Mouse (Mus musculus): ENCODE results near the gene Pcgf3. TPM values are rescaled to one million over a fixed set of nuclear protein-coding genes. Genes with fewer than 3 reads are reported as not detected.

The Pcgf3 gene
- polyA plus RNA-seq, 1 experiment from 2014 or later, result 17.7 TPM

- no peak overlapping the region for H3K9ac ChIP-seq
- H3K27me3 ChIP-seq (replicated peaks), result no peaks in the 10 kb centered on the region
- no peaks in the 10 kb centered on the region for H3K36me3 ChIP-seq
- no peak overlapping the region for H3K27ac ChIP-seq
- ATAC-seq (ENCODE audit: insufficient read depth, low FRiP score, low read depth), result no peak
- no peak overlapping the region for H3K4me2 ChIP-seq
- no peaks in the 10 kb centered on the region for H3K9me3 ChIP-seq
- 71% methylated on average over 8 of the region's 8 CpGs for WGBS
- H3K4me1 ChIP-seq, result 0 out of 2 replicates have a peak, but pooled peaks cover 6% of the 10 kb centered on the region
- H3K4me3 ChIP-seq (replicated peaks), result no peak overlapping the region
Observed at GRCm38 (mm10) chr5:108450837-108451540, 10.0 kb upstream of the Pcgf3 start.

GRCm38 (mm10) chr5:108451611-108452010 is 9.4 kb upstream of the Pcgf3 start:
- Histone ChIP-seq H3K9me3 (no peaks in the 10 kb centered on the region), H3K27me3 (replicated peaks) (no peaks in the 10 kb centered on the region), H3K4me2 (no peak overlapping the region), H3K36me3 (no peaks in the 10 kb centered on the region), H3K27ac (no peak overlapping the region), H3K4me3 (replicated peaks) (no peak overlapping the region), H3K4me1 (0 out of 2 replicates have a peak, but pooled peaks cover 6% of the 10 kb centered on the region), H3K9ac (no peak overlapping the region)
- 86% methylated on average over 1 of the region's 1 CpGs for WGBS
- ATAC-seq (ENCODE audit: insufficient read depth, low FRiP score, low read depth), result no peak

GRCm38 (mm10) chr5:108452422-108452821 is 8.6 kb upstream of the Pcgf3 start:
- Histone ChIP-seq H3K4me2 (no peak overlapping the region), H3K4me1 (0 out of 2 replicates have a peak, but pooled peaks cover 6% of the 10 kb centered on the region), H3K27ac (no peak overlapping the region), H3K9ac (no peak overlapping the region), H3K27me3 (replicated peaks) (no peaks in the 10 kb centered on the region), H3K36me3 (no peaks in the 10 kb centered on the region), H3K4me3 (replicated peaks) (no peak overlapping the region), H3K9me3 (no peaks in the 10 kb centered on the region)
- WGBS, result 81% methylated on average over 1 of the region's 1 CpGs
- no peak for ATAC-seq (ENCODE audit: insufficient read depth, low FRiP score, low read depth)

- Histone ChIP-seq H3K9ac (no peak overlapping the region), H3K4me1 (0 out of 2 replicates have a peak, but pooled peaks cover 4% of the 10 kb centered on the region), H3K36me3 (no peaks in the 10 kb centered on the region), H3K4me2 (no peak overlapping the region), H3K4me3 (replicated peaks) (no peak overlapping the region), H3K27me3 (replicated peaks) (no peaks in the 10 kb centered on the region), H3K9me3 (no peaks in the 10 kb centered on the region), H3K27ac (no peak overlapping the region)
- ATAC-seq (ENCODE audit: insufficient read depth, low FRiP score, low read depth), result peak; percentile 53; the same call in 1 of the 2 replicates
- 53% methylated on average over 3 of the region's 3 CpGs for WGBS
Observed at GRCm38 (mm10) chr5:108454094-108454493, 6.9 kb upstream of the Pcgf3 start.

GRCm38 (mm10) chr5:108458706-108459105 is 2.3 kb upstream of the Pcgf3 start:
- Histone ChIP-seq H3K27ac (no peak overlapping the region), H3K4me1 (peaks cover 18% of the 10 kb centered on the region), H3K36me3 (no peaks in the 10 kb centered on the region), H3K4me2 (no peak overlapping the region), H3K4me3 (replicated peaks) (no peak overlapping the region), H3K27me3 (replicated peaks) (no peaks in the 10 kb centered on the region), H3K9ac (no peak overlapping the region), H3K9me3 (no peaks in the 10 kb centered on the region)
- ATAC-seq (ENCODE audit: insufficient read depth, low FRiP score, low read depth), result no peak
- WGBS, result 77% methylated on average over 2 of the region's 2 CpGs

- H3K4me3 ChIP-seq (replicated peaks), result peak overlapping the region; percentile 80
- peaks cover 20% of the 10 kb centered on the region for H3K4me1 ChIP-seq
- ATAC-seq (ENCODE audit: insufficient read depth, low FRiP score, low read depth), result no peak
- H3K36me3 ChIP-seq, result no peaks in the 10 kb centered on the region
- H3K4me2 ChIP-seq, result peak overlapping the region; percentile 76
- 0 out of 2 replicates have a peak overlapping the region, but pooled peaks have one; percentile 98 for H3K9ac ChIP-seq
- no peaks in the 10 kb centered on the region for H3K27me3 ChIP-seq (replicated peaks)
- WGBS, result 39% methylated on average over 6 of the region's 6 CpGs
- no peak overlapping the region for H3K27ac ChIP-seq
- no peaks in the 10 kb centered on the region for H3K9me3 ChIP-seq
Observed at GRCm38 (mm10) chr5:108460461-108460860, 571 bp upstream of the Pcgf3 start.

GRCm38 (mm10) chr5:108462446-108462845 is 1.4 kb downstream of the Pcgf3 start:
- Histone ChIP-seq H3K9me3 (no peaks in the 10 kb centered on the region), H3K9ac (peak overlapping the region; percentile 98; the same call in 1 of the 2 replicates), H3K27ac (no peak overlapping the region), H3K27me3 (replicated peaks) (no peaks in the 10 kb centered on the region), H3K4me3 (replicated peaks) (peak overlapping the region; percentile 80), H3K4me2 (peak overlapping the region; percentile 85), H3K4me1 (peaks cover 20% of the 10 kb centered on the region), H3K36me3 (no peaks in the 10 kb centered on the region)
- WGBS, result 35% methylated on average over 4 of the region's 4 CpGs
- no peak for ATAC-seq (ENCODE audit: insufficient read depth, low FRiP score, low read depth)

- Histone ChIP-seq H3K4me1 (peaks cover 20% of the 10 kb centered on the region), H3K4me2 (no peak overlapping the region), H3K9me3 (no peaks in the 10 kb centered on the region), H3K4me3 (replicated peaks) (no peak overlapping the region), H3K9ac (no peak overlapping the region), H3K27me3 (replicated peaks) (no peaks in the 10 kb centered on the region), H3K36me3 (no peaks in the 10 kb centered on the region), H3K27ac (no peak overlapping the region)
- 74% methylated on average over 6 of the region's 6 CpGs for WGBS
- no peak for ATAC-seq (ENCODE audit: insufficient read depth, low FRiP score, low read depth)
Observed at GRCm38 (mm10) chr5:108465131-108465891, 4.3 kb downstream of the Pcgf3 start.

GRCm38 (mm10) chr5:108466647-108467046 is 5.6 kb downstream of the Pcgf3 start:
- H3K27ac ChIP-seq, result no peak overlapping the region
- no peaks in the 10 kb centered on the region for H3K27me3 ChIP-seq (replicated peaks)
- no peak overlapping the region for H3K4me2 ChIP-seq
- peaks cover 20% of the 10 kb centered on the region for H3K4me1 ChIP-seq
- 88% methylated on average over 1 of the region's 1 CpGs for WGBS
- H3K36me3 ChIP-seq, result no peaks in the 10 kb centered on the region
- no peak overlapping the region for H3K9ac ChIP-seq
- H3K4me3 ChIP-seq (replicated peaks), result no peak overlapping the region
- no peaks in the 10 kb centered on the region for H3K9me3 ChIP-seq
- no peak for ATAC-seq (ENCODE audit: insufficient read depth, low FRiP score, low read depth)

- Histone ChIP-seq H3K4me3 (replicated peaks) (no peak overlapping the region), H3K4me1 (no peaks in the 10 kb centered on the region), H3K9me3 (no peaks in the 10 kb centered on the region), H3K27me3 (replicated peaks) (no peaks in the 10 kb centered on the region), H3K4me2 (no peak overlapping the region), H3K27ac (no peak overlapping the region), H3K36me3 (peaks cover 28% of the 10 kb centered on the region), H3K9ac (no peak overlapping the region)
- no peak for ATAC-seq (ENCODE audit: insufficient read depth, low FRiP score, low read depth)
- 75% methylated on average over 7 of the region's 7 CpGs for whole genome bisulfite sequencing
Observed at GRCm38 (mm10) chr5:108469617-108470016, 8.6 kb downstream of the Pcgf3 start.

- H3K9ac ChIP-seq, result no peak overlapping the region
- H3K36me3 ChIP-seq, result peaks cover 51% of the 10 kb centered on the region
Observed at GRCm38 (mm10) chr5:108473737-108474136, 12.7 kb downstream of the Pcgf3 start.

GRCm38 (mm10) chr5:108475977-108476376 is 14.9 kb downstream of the Pcgf3 start:
- H3K36me3 ChIP-seq, result peaks cover 51% of the 10 kb centered on the region
- H3K9ac ChIP-seq, result no peak overlapping the region
- no peak overlapping the region for H3K4me3 ChIP-seq (replicated peaks)
- no peaks in the 10 kb centered on the region for H3K27me3 ChIP-seq (replicated peaks)
- ATAC-seq (ENCODE audit: insufficient read depth, low FRiP score, low read depth), result no peak
- no peak overlapping the region for H3K4me2 ChIP-seq
- 84% methylated on average over 3 of the region's 3 CpGs for WGBS
- no peaks in the 10 kb centered on the region for H3K9me3 ChIP-seq
- H3K4me1 ChIP-seq, result no peaks in the 10 kb centered on the region
- no peak overlapping the region for H3K27ac ChIP-seq

More at GRCm38 (mm10) chr5:108473737-108474136, 12.7 kb downstream of the Pcgf3 start:
- H3K4me1 ChIP-seq, result no peaks in the 10 kb centered on the region
- 81% methylated on average over 4 of the region's 4 CpGs for WGBS
- H3K27ac ChIP-seq, result no peak overlapping the region
- no peak overlapping the region for H3K4me2 ChIP-seq
- ATAC-seq (ENCODE audit: insufficient read depth, low FRiP score, low read depth), result no peak
- H3K9me3 ChIP-seq, result no peaks in the 10 kb centered on the region
- H3K27me3 ChIP-seq (replicated peaks), result no peaks in the 10 kb centered on the region
- no peak overlapping the region for H3K4me3 ChIP-seq (replicated peaks)
